Mouse (Mus musculus): ENCODE measurements around the gene Actn2. TPM values are rescaled to one million over a fixed set of nuclear protein-coding genes. Genes with fewer than 3 reads are reported as not detected.

Actn2 gene
- polyA plus RNA-seq, 1 experiment = 61.4 TPM

DNA sequence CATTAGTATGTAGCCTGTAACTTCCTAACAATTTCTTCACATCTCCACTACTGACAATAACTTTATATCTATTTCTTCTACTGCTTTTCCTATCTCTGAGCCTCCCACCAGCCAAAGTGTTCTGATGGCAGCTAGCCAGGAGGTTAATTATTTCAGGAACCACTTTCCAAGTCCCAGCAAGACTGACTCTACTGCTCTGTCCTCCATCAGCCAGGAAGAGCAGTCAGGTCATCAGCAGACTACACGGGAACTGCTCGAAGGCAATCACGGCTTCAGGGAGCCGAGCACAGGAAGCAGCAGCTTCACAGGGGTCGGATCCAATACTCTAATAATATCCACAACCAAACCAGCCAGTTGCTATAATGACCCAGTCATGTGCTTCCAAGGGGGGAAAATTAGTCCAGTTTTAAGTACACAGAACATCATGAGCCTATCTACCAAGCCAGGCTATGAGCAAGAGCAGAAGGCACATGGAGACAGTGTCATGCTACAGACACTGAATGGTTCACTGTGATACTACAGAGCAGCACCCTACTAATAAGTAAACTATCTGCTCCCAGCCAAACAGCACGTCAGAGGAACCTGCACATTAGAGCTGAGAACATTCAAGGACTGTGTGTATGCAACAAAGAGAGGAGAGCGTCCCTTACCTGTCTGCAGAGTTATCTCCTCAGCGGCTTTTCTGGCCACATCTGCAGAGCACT lies 91.2 kb downstream of the Actn2 start:
- no peaks in the 10 kb centered on the region for H3K4me1 ChIP-seq (ENCODE audit: control insufficient read depth, insufficient read depth, low read length)
- WGBS = 71% methylated on average over 8 of the region's 8 CpGs
- DNase-seq = no peak
- TF ChIP-seq CTCF (IDR thresholded peaks at IDR 0.05; ENCODE audit: insufficient read depth, low read length) = no peak
- TF ChIP-seq POLR2A (IDR thresholded peaks at IDR 0.05; ENCODE audit: borderline replicate concordance, extremely low read depth, low read depth, low read length) = no peak
- H3K4me3 ChIP-seq (replicated peaks; ENCODE audit: extremely low read depth, low read depth, low read length) = no peak overlapping the region

DNA sequence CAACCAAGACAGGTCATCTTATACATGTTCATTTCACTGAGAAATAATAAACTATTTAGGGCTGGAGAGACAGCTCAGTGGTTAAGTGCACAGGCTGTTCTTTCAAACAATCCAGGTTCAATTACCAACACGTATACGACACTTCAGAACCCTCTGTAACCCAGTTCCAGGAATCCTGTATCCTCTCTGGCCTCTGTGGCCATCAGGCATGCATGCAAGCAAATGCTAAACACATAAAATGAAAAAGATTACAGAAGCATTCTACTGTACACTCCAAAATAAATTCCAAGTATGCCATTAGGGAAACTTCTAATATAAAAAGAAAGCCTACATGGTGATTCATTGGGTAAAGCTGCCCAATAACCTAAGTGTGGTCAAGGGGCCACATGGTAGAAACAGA lies 94.6 kb downstream of the Actn2 start:
- no peak for DNase-seq
- TF ChIP-seq CTCF (IDR thresholded peaks at IDR 0.05; ENCODE audit: insufficient read depth, low read length) (no peak), POLR2A (IDR thresholded peaks at IDR 0.05; ENCODE audit: borderline replicate concordance, extremely low read depth, low read depth, low read length) (no peak)
- H3K4me3 ChIP-seq (replicated peaks; ENCODE audit: extremely low read depth, low read depth, low read length) = no peak overlapping the region
- WGBS = 92% methylated on average over 2 of the region's 2 CpGs
- H3K4me1 ChIP-seq (ENCODE audit: control insufficient read depth, insufficient read depth, low read length) = no peaks in the 10 kb centered on the region

DNA sequence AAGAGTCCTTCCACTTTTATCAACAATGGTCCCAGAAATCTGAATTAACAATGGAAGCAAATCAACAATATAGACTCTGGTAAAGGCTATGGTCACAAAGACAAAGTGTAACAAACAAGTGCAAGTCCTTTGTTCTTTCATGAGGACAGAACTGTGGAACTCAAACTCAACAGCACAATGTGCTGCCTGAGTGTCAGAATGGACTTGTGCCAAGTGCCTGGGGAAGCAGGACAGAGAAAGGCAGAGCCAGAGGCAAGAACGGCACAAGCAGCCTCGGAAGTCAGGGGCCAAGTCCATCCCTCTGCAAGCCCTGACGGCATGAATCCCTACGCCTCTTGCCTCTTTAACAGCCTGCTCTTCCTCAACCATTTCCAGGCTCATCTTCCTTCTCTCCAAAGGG lies 96.6 kb downstream of the Actn2 start:
- TF ChIP-seq CTCF (IDR thresholded peaks at IDR 0.05; ENCODE audit: insufficient read depth, low read length) (no peak), POLR2A (IDR thresholded peaks at IDR 0.05; ENCODE audit: borderline replicate concordance, extremely low read depth, low read depth, low read length) (no peak)
- Histone ChIP-seq H3K4me3 (replicated peaks; ENCODE audit: extremely low read depth, low read depth, low read length) (no peak overlapping the region), H3K4me1 (ENCODE audit: control insufficient read depth, insufficient read depth, low read length) (no peaks in the 10 kb centered on the region)
- DNase-seq = no peak
- WGBS = 79% methylated on average over 4 of the region's 4 CpGs

DNA sequence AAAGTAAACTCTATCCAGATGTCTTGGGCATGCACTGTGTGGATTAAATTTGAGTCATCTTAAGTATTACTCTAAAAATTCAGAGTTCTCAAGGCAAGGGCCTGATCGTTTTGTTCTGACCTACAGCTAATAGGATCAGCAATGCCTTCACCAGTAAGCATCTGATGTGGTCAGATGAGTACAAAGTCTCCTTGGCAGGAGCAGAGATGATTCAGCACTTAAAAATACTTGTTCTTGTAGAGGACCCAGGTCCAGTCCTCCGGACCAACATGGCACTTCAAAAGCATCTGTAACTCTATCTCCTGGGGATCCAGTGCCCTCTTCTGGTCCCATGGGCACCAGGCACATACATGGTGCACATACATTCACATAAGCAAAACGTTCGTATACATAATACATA lies 108.4 kb downstream of the Actn2 start:
- TF ChIP-seq CTCF (IDR thresholded peaks at IDR 0.05; ENCODE audit: insufficient read depth, low read length) (no peak), POLR2A (IDR thresholded peaks at IDR 0.05; ENCODE audit: borderline replicate concordance, extremely low read depth, low read depth, low read length) (no peak)
- DNase-seq = no peak
- Histone ChIP-seq H3K4me1 (ENCODE audit: control insufficient read depth, insufficient read depth, low read length) (no peaks in the 10 kb centered on the region), H3K4me3 (replicated peaks; ENCODE audit: extremely low read depth, low read depth, low read length) (no peak overlapping the region)
- 89% methylated on average over 4 of the region's 4 CpGs for WGBS

DNA sequence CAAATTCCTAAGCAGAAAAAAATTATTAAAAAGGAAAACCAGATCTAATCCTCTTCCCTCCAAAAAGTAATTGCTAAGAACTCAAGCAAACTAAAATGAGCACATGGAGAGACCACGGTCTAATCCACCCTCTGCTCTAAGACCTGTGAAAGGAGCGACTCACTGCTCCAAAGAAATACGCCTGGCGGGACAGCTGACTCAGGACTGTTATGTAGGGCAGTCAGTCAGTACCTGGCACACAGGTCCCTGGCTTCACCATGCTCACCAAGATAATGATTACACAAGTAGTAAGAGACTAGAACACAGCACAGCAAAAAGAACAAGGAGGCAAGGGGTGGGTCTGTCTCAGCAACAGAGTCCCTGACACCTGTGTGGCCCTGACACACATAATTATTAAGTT lies 112.3 kb downstream of the Actn2 start:
- no peak for TF ChIP-seq CTCF (IDR thresholded peaks at IDR 0.05; ENCODE audit: insufficient read depth, low read length)
- TF ChIP-seq POLR2A (IDR thresholded peaks at IDR 0.05; ENCODE audit: borderline replicate concordance, extremely low read depth, low read depth, low read length) = no peak
- 76% methylated on average over 4 of the region's 4 CpGs for WGBS
- H3K4me3 ChIP-seq (replicated peaks; ENCODE audit: extremely low read depth, low read depth, low read length) = no peak overlapping the region
- H3K4me1 ChIP-seq (ENCODE audit: control insufficient read depth, insufficient read depth, low read length) = no peaks in the 10 kb centered on the region
- no peak for DNase-seq

DNA sequence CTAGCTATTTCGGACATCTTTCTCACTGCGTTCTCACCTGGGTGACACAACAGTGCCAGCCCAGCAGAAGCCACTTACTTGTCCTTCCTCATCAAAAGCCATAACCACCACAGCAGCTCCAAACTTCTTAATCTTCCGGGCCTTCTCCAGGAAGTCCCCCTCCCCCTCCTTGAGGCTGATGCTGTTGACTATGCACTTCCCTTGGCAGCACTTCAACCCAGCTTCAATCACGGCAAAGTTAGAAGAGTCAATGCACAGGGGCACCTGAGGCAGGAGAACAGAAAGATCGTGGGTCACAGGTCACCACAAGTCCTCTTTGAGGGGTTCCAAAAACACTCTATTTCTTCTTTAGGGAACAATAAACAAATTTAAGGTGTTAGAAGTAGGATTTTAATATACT lies 113.0 kb downstream of the Actn2 start:
- Histone ChIP-seq H3K4me3 (replicated peaks; ENCODE audit: extremely low read depth, low read depth, low read length) (no peak overlapping the region), H3K4me1 (ENCODE audit: control insufficient read depth, insufficient read depth, low read length) (no peaks in the 10 kb centered on the region)
- no peak for TF ChIP-seq CTCF (IDR thresholded peaks at IDR 0.05; ENCODE audit: insufficient read depth, low read length)
- no peak for TF ChIP-seq POLR2A (IDR thresholded peaks at IDR 0.05; ENCODE audit: borderline replicate concordance, extremely low read depth, low read depth, low read length)
- 49% methylated on average over 5 of the region's 5 CpGs for WGBS
- no peak for DNase-seq

Other genes starting within 250 kb of the Actn2 start
- gene Ryr2, start 233.8 kb downstream of the Actn2 start, polyA plus RNA-seq (2012; rRNA removed) = 2.3 and 4.1 TPM in 2 replicates
- 5.7 and 7.5 TPM in 2 replicates for gene Mtr, start 82.6 kb downstream of the Actn2 start, polyA plus RNA-seq (2012; rRNA removed)
- 21.6 and 23.5 TPM in 2 replicates for gene Heatr1, start 54.3 kb upstream of the Actn2 start, polyA plus RNA-seq (2012; rRNA removed)
- gene Lgals8, start 124.2 kb upstream of the Actn2 start, polyA plus RNA-seq (2012; rRNA removed) = 23.5 and 36.3 TPM in 2 replicates
- 0.28 and 0.53 TPM in 2 replicates for gene Edaradd, start 179.7 kb upstream of the Actn2 start, polyA plus RNA-seq (2012; rRNA removed)
- gene Ero1lb, start 225.1 kb upstream of the Actn2 start, polyA plus RNA-seq (2012; rRNA removed) = 4.1 and 5.3 TPM in 2 replicates